ENCODE assay signal across 7 mouse cellular contexts in genomic region chr1:179545768-179546550, GRCm38 (mm10). TPM values are rescaled to one million over a fixed set of nuclear protein-coding genes. Genes with fewer than 3 reads are reported as not detected.
DNase-seq lines count a peak whose midpoint lies in the region; ATAC-seq and TF ChIP-seq lines count a peak whose summit lies in the region.
"Not testable (repeated sequence)": the region's sequence is repeated elsewhere in the genome, so short reads cannot be mapped to it uniquely, and the experiment has no call there.

TSS of gene Tfb2m (minus strand) at chr1:179546267.
TSS of gene Cnst (plus strand) at chr1:179546370.

- intact Hi-C loops in left cerebral cortex, postnatal 4 days (cut with DNase I), result not testable (repeated sequence)

- not testable (repeated sequence) for H3K9me3 ChIP-seq in intestine, postnatal 0 days (ENCODE audit: control insufficient read depth); midbrain, embryonic 12.5 days

- peak within 1 kb of the TSS; percentile 90 for H3K27ac ChIP-seq in intestine, postnatal 0 days (ENCODE audit: low read depth, low read length)
- peak within 1 kb of the TSS; percentile 97 for H3K27ac ChIP-seq in midbrain, embryonic 12.5 days (replicated peaks)
- peak within 1 kb of the TSS; percentile 64 for H3K27ac ChIP-seq in small intestine, adult 2 months (ENCODE audit: insufficient read depth, low read depth, low read length)

- H3K4me2 ChIP-seq in intestine, postnatal 0 days (replicated peaks; ENCODE audit: low read depth), result peak within 1 kb of the TSS; percentile 80
- H3K4me2 ChIP-seq in midbrain, embryonic 12.5 days (replicated peaks), result peak within 1 kb of the TSS; percentile 64

- H3K4me1 ChIP-seq in intestine, postnatal 0 days (replicated peaks; ENCODE audit: control insufficient read depth, insufficient read depth, low read length); small intestine, adult 2 months (ENCODE audit: control insufficient read depth, insufficient read depth, insufficient read length, low read length): not testable (repeated sequence)
- H3K4me1 ChIP-seq in midbrain, embryonic 12.5 days, result peaks cover 22% of the 10 kb centered on the region

- WGBS in intestine, postnatal 0 days, result under 1% methylated on average over 69 of the region's 69 CpGs
- WGBS in midbrain, embryonic 12.5 days, result under 1% methylated on average over 69 of the region's 69 CpGs
- under 1% methylated on average over 69 of the region's 69 CpGs for WGBS in small intestine, adult 2 months

- peak; percentile 99 for DNase-seq in adrenal gland, adult 8-10 months
- DNase-seq in embryo, embryonic 9.5 days (ENCODE audit: extremely low spot score), result peak; percentile 100
- not testable (repeated sequence) for DNase-seq in gonadal fat pad, adult 2 months (ENCODE audit: low read depth)
- DNase-seq in left cerebral cortex, postnatal 4 days, result peak; percentile 98

- peak within 1 kb of the TSS; percentile 85 for H3K9ac ChIP-seq in intestine, postnatal 0 days (ENCODE audit: low read depth, low read length)
- H3K9ac ChIP-seq in midbrain, embryonic 12.5 days (replicated peaks), result peak within 1 kb of the TSS; percentile 82

- not testable (repeated sequence) for TF ChIP-seq CTCF in intestine, postnatal 0 days (IDR thresholded peaks at IDR 0.05; ENCODE audit: low read depth); small intestine, adult 2 months (IDR thresholded peaks at IDR 0.05; ENCODE audit: extremely low read depth, insufficient read length, insufficient replicate concordance, low read depth, low read length)

- ATAC-seq in intestine, postnatal 0 days, result peak; percentile 100
- peak; percentile 99 for ATAC-seq in midbrain, embryonic 12.5 days (ENCODE audit: low FRiP score, low read depth)

- H3K27me3 ChIP-seq in intestine, postnatal 0 days (replicated peaks; ENCODE audit: control insufficient read depth, insufficient read depth, low read length); midbrain, embryonic 12.5 days; small intestine, adult 2 months (ENCODE audit: control insufficient read depth, insufficient read depth, low read length): not testable (repeated sequence)

- TF ChIP-seq POLR2A in small intestine, adult 2 months (IDR thresholded peaks at IDR 0.05; ENCODE audit: low read depth, low read length), result peak; percentile 63; the same call in 1 of the 2 replicates

- H3K4me3 ChIP-seq in intestine, postnatal 0 days (ENCODE audit: low read depth, low read length), result peak within 1 kb of the TSS; percentile 83
- H3K4me3 ChIP-seq in midbrain, embryonic 12.5 days, result peak within 1 kb of the TSS; percentile 82
- peak within 1 kb of the TSS; percentile 77 for H3K4me3 ChIP-seq in small intestine, adult 2 months (ENCODE audit: low read depth, low read length)

- not testable (repeated sequence) for H3K36me3 ChIP-seq in intestine, postnatal 0 days (ENCODE audit: control insufficient read depth, insufficient read depth); midbrain, embryonic 12.5 days; small intestine, adult 2 months (ENCODE audit: control insufficient read depth, insufficient read depth, low read length)

RNA-seq across cellular contexts. Expression of gene Tfb2m, which starts in this region (rescaled TPM):
- total RNA-seq in adrenal gland, adult 8-10 months (2022), result 10 to 100 TPM; 34.7 to 47.0 (median 41.0) TPM
- 10.1 and 12.1 TPM in 2 replicates for polyA plus RNA-seq in gonadal fat pad, adult 2 months (2012; rRNA removed)
- 19.1 and 21.8 TPM in 2 replicates for polyA plus RNA-seq in intestine, postnatal 0 days (2015; fragmentation: Nextera tagmentation; extraction: Ambion mirVana)
- total RNA-seq in left cerebral cortex, postnatal 4 days (2021), result 10 to 100 TPM; 28.1 to 28.2 TPM
- polyA plus RNA-seq in midbrain, embryonic 12.5 days (2016; fragmentation: Nextera tagmentation; extraction: Ambion mirVana), result 24.6 and 27.0 TPM in 2 replicates
- polyA plus RNA-seq in small intestine, adult 2 months (2012; rRNA removed), result 2.1 and 2.7 TPM in 2 replicates

RNA-seq across cellular contexts. Expression of gene Cnst, which starts in this region (rescaled TPM):
- 10 to 100 TPM; 18.4 to 30.6 (median 23.5) TPM for total RNA-seq in adrenal gland, adult 8-10 months (2022)
- 13.9 and 16.3 TPM in 2 replicates for polyA plus RNA-seq in gonadal fat pad, adult 2 months (2012; rRNA removed)
- polyA plus RNA-seq in intestine, postnatal 0 days (2015; fragmentation: Nextera tagmentation; extraction: Ambion mirVana), result 8.4 and 9.4 TPM in 2 replicates
- 10 to 100 TPM; 26.3 to 28.9 TPM for total RNA-seq in left cerebral cortex, postnatal 4 days (2021)
- polyA plus RNA-seq in midbrain, embryonic 12.5 days (2016; fragmentation: Nextera tagmentation; extraction: Ambion mirVana), result 26.9 and 32.3 TPM in 2 replicates
- polyA plus RNA-seq in small intestine, adult 2 months (2012; rRNA removed), result 7.8 and 12.7 TPM in 2 replicates
